Mouse (Mus musculus) C2C12 (cell line): ENCODE measurements around the gene Tulp4.
"Not testable (repeated sequence)": the region's sequence is repeated elsewhere in the genome, so short reads cannot be mapped to it uniquely, and the experiment has no call there.

ENCODE experiments used
- CTCF ChIP-seq: IDR thresholded peaks from one replicate; pipeline ENCODE4 v1.5.1; 2011; ENCODE audit not compliant: control insufficient read depth, insufficient read depth, insufficient read length
- MYOG ChIP-seq: IDR thresholded peaks from one replicate; pipeline ENCODE4 v1.6.1; 2011; ENCODE audit not compliant: control insufficient read depth, insufficient read length; ENCODE audit errors: extremely low read depth

GRCm38 (mm10) chr17:6271970-6272369, 165.7 kb downstream of the Tulp4 start:
- TF ChIP-seq MYOG, CTCF: not testable (repeated sequence)
